In the genomic region with DNA sequence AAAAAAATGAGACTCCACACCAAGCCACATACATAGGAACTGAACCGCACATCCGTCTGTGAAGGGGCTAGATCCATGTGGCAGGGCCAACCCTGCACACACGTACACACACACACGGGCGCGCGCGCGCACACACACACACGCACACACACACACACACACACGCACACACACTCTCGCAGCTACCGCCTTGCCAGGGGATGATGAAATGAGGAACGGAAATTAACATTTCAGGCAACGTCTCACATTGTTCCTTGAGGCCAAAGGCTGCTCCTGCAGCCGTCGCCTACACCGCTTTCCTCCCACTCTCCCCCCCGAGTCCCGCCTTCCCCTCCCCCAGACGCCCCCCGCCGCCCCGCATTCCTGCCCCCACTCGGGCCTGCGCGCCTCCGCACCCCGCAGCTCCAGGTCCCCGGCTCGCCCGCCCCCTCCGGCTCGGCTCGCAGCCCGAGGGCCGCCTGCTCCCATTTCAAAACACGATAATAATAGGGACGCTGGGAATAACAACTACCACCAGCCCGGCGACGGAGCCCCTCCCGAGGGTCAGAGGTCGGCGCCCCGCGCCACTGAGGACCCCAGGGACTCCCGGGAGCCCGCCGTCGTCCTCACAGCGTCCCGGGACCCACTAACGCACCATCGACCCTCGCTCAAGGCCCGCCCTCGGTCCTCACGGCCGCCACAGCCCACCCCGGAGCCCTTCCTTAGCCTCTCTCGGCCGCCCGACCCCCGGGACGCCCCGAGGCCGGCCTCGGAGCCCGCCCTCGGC, we compare ENCODE assay signal across 7 mouse cellular contexts. TPM values are rescaled to one million over a fixed set of nuclear protein-coding genes. Genes with fewer than 3 reads are reported as not detected.
DNase-seq lines count a peak whose midpoint lies in the region; ATAC-seq and TF ChIP-seq lines count a peak whose summit lies in the region.

No protein-coding gene starts in this region.

- H3K4me2 ChIP-seq in intestine, postnatal 0 days (replicated peaks; ENCODE audit: low read depth): peak overlapping the region; percentile 75
- H3K4me2 ChIP-seq in limb, embryonic 12.5 days: peak overlapping the region; percentile 74
- peak overlapping the region; percentile 75 for H3K4me2 ChIP-seq in midbrain, embryonic 14.5 days (ENCODE audit: low read length)

- H3K9ac ChIP-seq in intestine, postnatal 0 days (ENCODE audit: low read depth, low read length): peak overlapping the region; percentile 100
- peak overlapping the region; percentile 100 for H3K9ac ChIP-seq in limb, embryonic 12.5 days (replicated peaks)
- peak overlapping the region; percentile 97 for H3K9ac ChIP-seq in midbrain, embryonic 14.5 days (replicated peaks; ENCODE audit: low read length)

- no peaks in the 10 kb centered on the region for H3K27me3 ChIP-seq in intestine, postnatal 0 days (replicated peaks; ENCODE audit: control insufficient read depth, insufficient read depth, low read length)
- H3K27me3 ChIP-seq in limb, embryonic 12.5 days: no peaks in the 10 kb centered on the region
- no peaks in the 10 kb centered on the region for H3K27me3 ChIP-seq in midbrain, embryonic 14.5 days (ENCODE audit: control insufficient read depth, insufficient read depth, low read length)
- no peaks in the 10 kb centered on the region for H3K27me3 ChIP-seq in spleen, adult 2 months (ENCODE audit: control insufficient read depth, insufficient read depth, low read length)

- H3K4me1 ChIP-seq in intestine, postnatal 0 days (replicated peaks; ENCODE audit: control insufficient read depth, insufficient read depth, low read length): 0 out of 2 replicates have a peak, but pooled peaks cover 8% of the 10 kb centered on the region
- H3K4me1 ChIP-seq in limb, embryonic 12.5 days (replicated peaks): peaks cover 28% of the 10 kb centered on the region
- H3K4me1 ChIP-seq in midbrain, embryonic 14.5 days (ENCODE audit: control insufficient read depth, insufficient read depth, low read length): peaks cover 32% of the 10 kb centered on the region
- H3K4me1 ChIP-seq in spleen, adult 2 months (ENCODE audit: control insufficient read depth, insufficient read depth, insufficient read length): peaks cover 29% of the 10 kb centered on the region

- H3K4me3 ChIP-seq in intestine, postnatal 0 days (ENCODE audit: low read depth, low read length): peak overlapping the region; percentile 92
- H3K4me3 ChIP-seq in limb, embryonic 12.5 days (replicated peaks): peak overlapping the region; percentile 100
- peak overlapping the region; percentile 99 for H3K4me3 ChIP-seq in midbrain, embryonic 14.5 days (replicated peaks; ENCODE audit: low read depth, low read length)
- H3K4me3 ChIP-seq in spleen, adult 2 months (ENCODE audit: extremely low read depth, insufficient read depth, insufficient read length): peak overlapping the region; percentile 97

- TF ChIP-seq CTCF in intestine, postnatal 0 days (IDR thresholded peaks at IDR 0.05; ENCODE audit: low read depth): peak; percentile 31
- 0 out of 2 replicates have a peak, but pooled peaks have one; percentile 10 for TF ChIP-seq CTCF in spleen, adult 2 months (IDR thresholded peaks at IDR 0.05; ENCODE audit: extremely low read depth, insufficient read depth, insufficient read length, insufficient replicate concordance)

- H3K9me3 ChIP-seq in intestine, postnatal 0 days (ENCODE audit: control insufficient read depth): no peaks in the 10 kb centered on the region
- H3K9me3 ChIP-seq in limb, embryonic 12.5 days: no peaks in the 10 kb centered on the region
- H3K9me3 ChIP-seq in midbrain, embryonic 14.5 days (ENCODE audit: control insufficient read depth, low read length): no peaks in the 10 kb centered on the region

- 0 out of 2 replicates have a peak, but pooled peaks have one; percentile 24 for TF ChIP-seq POLR2A in spleen, adult 2 months (IDR thresholded peaks at IDR 0.05; ENCODE audit: low read depth, low read length)

- peak; percentile 79 for DNase-seq in adrenal gland, adult 2 months
- peak; percentile 71 for DNase-seq in embryo, embryonic 11 days
- DNase-seq in midbrain, embryonic 14.5 days: peak; percentile 77
- peak; percentile 68 for DNase-seq in spleen, adult 2 months (ENCODE audit: low read depth in 1 of 2, low spot score in 2 of 2)

- H3K36me3 ChIP-seq in intestine, postnatal 0 days (ENCODE audit: control insufficient read depth, insufficient read depth): no peaks in the 10 kb centered on the region
- H3K36me3 ChIP-seq in limb, embryonic 12.5 days: peaks cover 16% of the 10 kb centered on the region; the same call in 1 of the 2 replicates
- H3K36me3 ChIP-seq in midbrain, embryonic 14.5 days (ENCODE audit: control insufficient read depth, insufficient read depth, low read length): no peaks in the 10 kb centered on the region
- H3K36me3 ChIP-seq in spleen, adult 2 months (ENCODE audit: control insufficient read depth, insufficient read depth, low read length): no peaks in the 10 kb centered on the region

- under 1% methylated on average over 61 of the region's 71 CpGs for WGBS in intestine, postnatal 0 days
- WGBS in limb, embryonic 12.5 days: under 1% methylated on average over 61 of the region's 71 CpGs
- WGBS in midbrain, embryonic 14.5 days: under 1% methylated on average over 66 of the region's 71 CpGs
- WGBS in spleen, adult 2 months: 2% methylated on average over 65 of the region's 71 CpGs

- peak; percentile 30 for ATAC-seq in granulocyte monocyte progenitor cell, adult 5-6 weeks (replicated peaks; ENCODE audit: poor library complexity, severe bottlenecking)
- no peak for ATAC-seq in intestine, postnatal 0 days
- no peak for ATAC-seq in limb, embryonic 12.5 days (ENCODE audit: insufficient number of reproducible peaks, insufficient read depth, low FRiP score, low TSS enrichment, low read depth)
- ATAC-seq in midbrain, embryonic 14.5 days (ENCODE audit: low FRiP score, low TSS enrichment): no peak

- H3K27ac ChIP-seq in intestine, postnatal 0 days (ENCODE audit: low read depth, low read length): peak overlapping the region; percentile 99
- peak overlapping the region; percentile 98 for H3K27ac ChIP-seq in limb, embryonic 12.5 days
- H3K27ac ChIP-seq in midbrain, embryonic 14.5 days (replicated peaks; ENCODE audit: low read depth, low read length): peak overlapping the region; percentile 93
- peak overlapping the region; percentile 99 for H3K27ac ChIP-seq in spleen, adult 2 months (ENCODE audit: insufficient read depth, low read length)

RNA-seq across cellular contexts. Expression of a gene that starts 0.9 kb away (rescaled TPM):
- total RNA-seq in adrenal gland, adult 2 months (2021): 10 to 100 TPM; 65.4 to 86.9 TPM
- polyA plus RNA-seq in adrenal gland, adult 2 months (2012; rRNA removed): 54.8 and 88.0 TPM in 2 replicates
- 86.3 and 104 TPM in 2 replicates for total RNA-seq in granulocyte monocyte progenitor cell, adult 5-6 weeks (2014; fragmentation: Nextera tagmentation)
- 63.3 and 63.9 TPM in 2 replicates for total RNA-seq in granulocyte monocyte progenitor cell, adult 5-6 weeks (2017)
- 41.2 and 47.9 TPM in 2 replicates for polyA plus RNA-seq in intestine, postnatal 0 days (2015; fragmentation: Nextera tagmentation; extraction: Ambion mirVana)
- 62.3 and 108 TPM in 2 replicates for polyA plus RNA-seq in limb, embryonic 12.5 days (2016; fragmentation: Nextera tagmentation; extraction: Ambion mirVana)
- 42.4 and 46.2 TPM in 2 replicates for polyA plus RNA-seq in midbrain, embryonic 14.5 days (2014; fragmentation: Nextera tagmentation; extraction: Ambion mirVana)
- 76.3 and 77.7 TPM in 2 replicates for polyA plus RNA-seq in spleen, adult 2 months (2012; rRNA removed)

RNA-seq across cellular contexts. Expression of a gene that starts 21.6 kb away (rescaled TPM):
- 10 to 100 TPM; 78.4 to 80.1 TPM for total RNA-seq in adrenal gland, adult 2 months (2021)
- polyA plus RNA-seq in adrenal gland, adult 2 months (2012; rRNA removed): 246 and 255 TPM in 2 replicates
- 29.5 and 40.3 TPM in 2 replicates for total RNA-seq in granulocyte monocyte progenitor cell, adult 5-6 weeks (2014; fragmentation: Nextera tagmentation)
- total RNA-seq in granulocyte monocyte progenitor cell, adult 5-6 weeks (2017): 47.3 and 65.5 TPM in 2 replicates
- polyA plus RNA-seq in intestine, postnatal 0 days (2015; fragmentation: Nextera tagmentation; extraction: Ambion mirVana): 44.7 and 46.1 TPM in 2 replicates
- polyA plus RNA-seq in limb, embryonic 12.5 days (2016; fragmentation: Nextera tagmentation; extraction: Ambion mirVana): 63.2 and 63.7 TPM in 2 replicates
- 42.0 and 43.6 TPM in 2 replicates for polyA plus RNA-seq in midbrain, embryonic 14.5 days (2014; fragmentation: Nextera tagmentation; extraction: Ambion mirVana)
- 62.6 and 74.1 TPM in 2 replicates for polyA plus RNA-seq in spleen, adult 2 months (2012; rRNA removed)
